Mouse (Mus musculus): Measurements from ENCODE around the gene Map2k1.

- no peak for TF ChIP-seq CTCF (conservative IDR thresholded peaks at IDR 0.05; ENCODE audit: low read length)
- no peak for TF ChIP-seq NANOG (IDR thresholded peaks at IDR 0.05; ENCODE audit: borderline replicate concordance, low read length)
- no peak for TF ChIP-seq POU5F1 (IDR thresholded peaks at IDR 0.05; ENCODE audit: borderline replicate concordance, low read length)
These were observed 18.5 kb downstream of the Map2k1 start, which contains the start of gene Uchl4 for GRCm38 (mm10) chr9:64234768-64235435.

Data from E14TG2a.4 (cell line).